Mouse (Mus musculus) CH12.LX (cell line): ENCODE measurements at regions not wholly inside any gene's neighbourhood (a gene's known extent, or its start where the extent isn't known, plus 50 kb on each side); places are given as distances from the start of the nearest gene placed in this dataset.

Source experiments
- DNase-seq: peaks from one replicate; pipeline ENCODE4 v3.0.0-alpha.2; 2013; ENCODE audit errors: extremely low read depth
- H3K27ac ChIP-seq: 2 replicates; pipeline ENCODE4 v1.5.1; 2012; ENCODE audit warnings: low read depth, mild to moderate bottlenecking, control low read depth, moderate library complexity; ENCODE audit not compliant: insufficient read depth
- H3K27me3 ChIP-seq: replicated peaks from 2 replicates; pipeline ENCODE3; 2012; ENCODE audit warnings: inconsistent platforms
- H3K36me3 ChIP-seq, 2 experiments: replicated peaks in 1 of 2; 2 replicates each; pipeline versions ENCODE3 to v1.6.1; 2012; ENCODE audit warnings: inconsistent platforms in 1 of 2, low read length in 1 of 2, mild to moderate bottlenecking in 1 of 2, mixed read lengths in 1 of 2, moderate library complexity in 1 of 2; ENCODE audit not compliant: control insufficient read depth in 1 of 2, insufficient read depth in 1 of 2
- H3K4me1 ChIP-seq, 2 experiments: 2 replicates each; pipeline ENCODE4 v1.6.1; 2012; ENCODE audit warnings: inconsistent platforms in 1 of 2, moderate library complexity in 1 of 2; ENCODE audit not compliant: insufficient read depth in 2 of 2, control insufficient read depth in 1 of 2
- H3K4me2 ChIP-seq: 2 replicates; pipeline ENCODE4 v1.6.1; 2012; ENCODE audit warnings: low read depth, mild to moderate bottlenecking, control low read depth; ENCODE audit not compliant: poor library complexity, insufficient read depth, severe bottlenecking
- H3K4me3 ChIP-seq, 3 experiments: fragments of 150-350 bp in 1 of 3; sonication (generic) in 1 of 3; replicated peaks in 1 of 3; 2 replicates each; pipeline versions ENCODE3 to v1.5.1; 2011 to 2012; ENCODE audit warnings: low read depth in 2 of 3, low read length in 2 of 3, mild to moderate bottlenecking in 2 of 3, moderate library complexity in 2 of 3, control low read depth in 1 of 3, improper control_type of control experiment in 1 of 3, inconsistent platforms in 1 of 3, mixed read lengths in 1 of 3; ENCODE audit not compliant: poor library complexity in 1 of 3
- H3K79me2 ChIP-seq: replicated peaks from 2 replicates; pipeline ENCODE4 v1.6.1; 2012; ENCODE audit warnings: mild to moderate bottlenecking, moderate library complexity; ENCODE audit not compliant: control insufficient read depth, poor library complexity, insufficient read depth, severe bottlenecking; ENCODE audit errors: extremely low read depth
- H3K9ac ChIP-seq: 2 replicates; pipeline ENCODE4 v1.6.1; 2012; ENCODE audit warnings: low read depth, mild to moderate bottlenecking, control low read depth, moderate library complexity; ENCODE audit not compliant: insufficient read depth
- H3K9me3 ChIP-seq: replicated peaks from 2 replicates; pipeline ENCODE3; 2012; ENCODE audit warnings: low read length, inconsistent platforms, mixed read lengths
- BHLHE40 ChIP-seq: IDR thresholded peaks from 2 replicates; pipeline ENCODE4 v1.6.1; 2011; ENCODE audit warnings: mild to moderate bottlenecking, low read depth, low read length, improper control_type of control experiment
- ELF1 ChIP-seq: IDR thresholded peaks from 2 replicates; pipeline ENCODE4 v1.6.1; 2014; ENCODE audit warnings: low read depth, mild to moderate bottlenecking, inconsistent platforms, low read length, improper control_type of control experiment
- EP300 ChIP-seq: IDR thresholded peaks from 2 replicates; pipeline ENCODE4 v1.6.1; 2011; ENCODE audit warnings: low read length, improper control_type of control experiment
- GABPA ChIP-seq: IDR thresholded peaks from 2 replicates; pipeline ENCODE4 v1.6.1; 2012; ENCODE audit warnings: low read depth, low read length, improper control_type of control experiment, inconsistent platforms; ENCODE audit not compliant: insufficient replicate concordance
- JUN ChIP-seq: IDR thresholded peaks from 2 replicates; pipeline ENCODE4 v1.6.1; 2011; ENCODE audit warnings: low read depth, mild to moderate bottlenecking, low read length, improper control_type of control experiment, moderate library complexity; ENCODE audit not compliant: insufficient read depth
- JUND ChIP-seq: conservative IDR thresholded peaks from 2 replicates; pipeline ENCODE4 v1.6.1; 2011; ENCODE audit warnings: low read depth, low read length, improper control_type of control experiment
- KAT2A ChIP-seq: IDR thresholded peaks from 2 replicates; pipeline ENCODE4 v1.6.1; 2012; ENCODE audit warnings: low read length, improper control_type of control experiment, inconsistent platforms; ENCODE audit not compliant: insufficient replicate concordance
- MAX ChIP-seq: IDR thresholded peaks from 2 replicates; pipeline ENCODE4 v1.6.1; 2011; ENCODE audit warnings: low read length, improper control_type of control experiment
- MEF2A ChIP-seq: IDR thresholded peaks from 2 replicates; pipeline ENCODE4 v1.6.1; 2014; ENCODE audit warnings: low read depth, mild to moderate bottlenecking, inconsistent platforms, low read length, improper control_type of control experiment, borderline replicate concordance
- MXI1 ChIP-seq: IDR thresholded peaks from 2 replicates; pipeline ENCODE4 v1.6.1; 2011; ENCODE audit warnings: mild to moderate bottlenecking, low read depth, low read length, improper control_type of control experiment
- MYC ChIP-seq: IDR thresholded peaks from 2 replicates; pipeline ENCODE4 v1.6.1; 2011; ENCODE audit warnings: low read depth, mild to moderate bottlenecking, improper control_type of control experiment, low read length
- POLR2A ChIP-seq: IDR thresholded peaks from 2 replicates; pipeline ENCODE4 v1.6.1; 2011; ENCODE audit warnings: low read depth, mild to moderate bottlenecking, improper control_type of control experiment, low read length
- POLR2AphosphoS2 ChIP-seq: IDR thresholded peaks from 2 replicates; pipeline ENCODE4 v1.6.1; 2011; ENCODE audit warnings: low read depth, low read length, improper control_type of control experiment
- RCOR1 ChIP-seq: conservative IDR thresholded peaks from 2 replicates; pipeline ENCODE4 v1.6.1; 2012; ENCODE audit warnings: low read depth, mild to moderate bottlenecking, inconsistent platforms, low read length, improper control_type of control experiment
- SIN3A ChIP-seq: IDR thresholded peaks from 2 replicates; pipeline ENCODE4 v1.6.1; 2012; ENCODE audit warnings: low read length, improper control_type of control experiment, inconsistent platforms
- TBP ChIP-seq: conservative IDR thresholded peaks from 2 replicates; pipeline ENCODE4 v1.6.1; 2011; ENCODE audit warnings: low read depth, low read length, improper control_type of control experiment
- TCF12 ChIP-seq: IDR thresholded peaks from 2 replicates; pipeline ENCODE4 v1.6.1; 2014; ENCODE audit warnings: low read depth, mild to moderate bottlenecking, inconsistent platforms, low read length, improper control_type of control experiment
- UBTF ChIP-seq: IDR thresholded peaks from 2 replicates; pipeline ENCODE4 v1.6.1; 2012; ENCODE audit warnings: low read depth, mild to moderate bottlenecking, inconsistent platforms, low read length, improper control_type of control experiment, moderate library complexity
- USF1 ChIP-seq: IDR thresholded peaks from 2 replicates; pipeline ENCODE4 v1.6.1; 2014; ENCODE audit warnings: low read depth, mild to moderate bottlenecking, inconsistent platforms, low read length, improper control_type of control experiment
- ZC3H11A ChIP-seq: IDR thresholded peaks from 2 replicates; pipeline ENCODE4 v1.6.1; 2012; ENCODE audit warnings: low read depth, mild to moderate bottlenecking, inconsistent platforms, low read length, improper control_type of control experiment
- dilution Hi-C: fragments of 300-500 bp; cut with MboI; formaldehyde crosslinking; loops from 2 replicates; pipeline ENCODE4 v1.14.3; 2020; ENCODE audit warnings: low sequenced_read_pairs; ENCODE audit not compliant: extremely low pct_unique_long_range_greater_than_20kb, extremely low pct_ligation_motif_present
- in situ Hi-C: fragments of 300-500 bp; cut with MboI; formaldehyde crosslinking; loops from 3 replicates; pipeline ENCODE4 v1.14.3; 2019; ENCODE audit warnings: low sequenced_read_pairs, low pct_ligation_motif_present, low pct_unique_long_range_greater_than_20kb, mixed read lengths

- no peak for DNase-seq
- dilution Hi-C loops: no loop called here
- H3K9me3 ChIP-seq: peaks cover 46% of the 10 kb centered on the region
- TF ChIP-seq EP300 (no peak), MAX (no peak), ELF1 (no peak), MEF2A (no peak)
- in situ Hi-C loops: no loop called here
- no peak overlapping the region for H3K9ac ChIP-seq
- H3K27me3 ChIP-seq: no peaks in the 10 kb centered on the region
- H3K79me2 ChIP-seq: no peaks in the 10 kb centered on the region
- no peaks in the 10 kb centered on the region for H3K36me3 ChIP-seq
- no peak overlapping the region for H3K4me2 ChIP-seq
- no peak overlapping the region for H3K4me3 ChIP-seq
- H3K27ac ChIP-seq: no peak overlapping the region
- H3K4me1 ChIP-seq: no peaks in the 10 kb centered on the region
Measured at GRCm38 (mm10) chr2:124755244-124755643, 312.7 kb upstream of the Slc24a5 start.

GRCm38 (mm10) chr2:124758992-124759391 lies 308.9 kb upstream of the Slc24a5 start:
- DNase-seq: no peak
- H3K79me2 ChIP-seq: no peaks in the 10 kb centered on the region
- H3K4me3 ChIP-seq: no peak overlapping the region
- peaks cover 66% of the 10 kb centered on the region for H3K9me3 ChIP-seq
- H3K27ac ChIP-seq: no peak overlapping the region
- dilution Hi-C loops (no loop called here), in situ Hi-C loops (no loop called here)
- H3K4me2 ChIP-seq: no peak overlapping the region
- TF ChIP-seq GABPA (no peak), POLR2A (no peak), TBP (no peak), JUN (no peak), BHLHE40 (no peak), ZC3H11A (no peak), UBTF (no peak), SIN3A (no peak), KAT2A (no peak), JUND (no peak), TCF12 (no peak), USF1 (no peak)
- no peaks in the 10 kb centered on the region for H3K36me3 ChIP-seq
- no peak overlapping the region for H3K9ac ChIP-seq
- no peaks in the 10 kb centered on the region for H3K27me3 ChIP-seq
- no peaks in the 10 kb centered on the region for H3K4me1 ChIP-seq

- Histone ChIP-seq H3K4me3 (no peak overlapping the region), H3K9ac (no peak overlapping the region), H3K9me3 (peaks cover 78% of the 10 kb centered on the region), H3K4me1 (no peaks in the 10 kb centered on the region), H3K79me2 (no peaks in the 10 kb centered on the region), H3K36me3 (no peaks in the 10 kb centered on the region), H3K4me2 (no peak overlapping the region), H3K27me3 (no peaks in the 10 kb centered on the region), H3K27ac (no peak overlapping the region)
- in situ Hi-C loops: no loop called here
- dilution Hi-C loops: no loop called here
- no peak for TF ChIP-seq RCOR1
- TF ChIP-seq MXI1: no peak
- no peak for TF ChIP-seq MYC
- no peak for TF ChIP-seq EP300
- no peak for TF ChIP-seq UBTF
- no peak for TF ChIP-seq POLR2AphosphoS2
- no peak for TF ChIP-seq ELF1
- TF ChIP-seq MAX: no peak
- TF ChIP-seq JUN: no peak
- DNase-seq: no peak
Measured at GRCm38 (mm10) chr2:124763650-124764049, 304.3 kb upstream of the Slc24a5 start.
